Mouse (Mus musculus) G1E (cell line): ENCODE measurements around the gene Apba1.

ENCODE experiments used
- CTCF ChIP-seq: IDR thresholded peaks from 2 replicates; pipeline ENCODE4 v1.5.1; 2012; ENCODE audit warnings: low read depth, low read length, inconsistent platforms, mixed read lengths
- GATA1 ChIP-seq: IDR thresholded peaks from 2 replicates; pipeline ENCODE4 v1.6.1; 2012; ENCODE audit warnings: borderline replicate concordance, low read length, inconsistent platforms, mixed read lengths
- GATA2 ChIP-seq: IDR thresholded peaks from 2 replicates; pipeline ENCODE4 v1.6.1; 2012; ENCODE audit warnings: low read depth, low read length, inconsistent platforms, borderline replicate concordance
- POLR2AphosphoS5 ChIP-seq: IDR thresholded peaks from 2 replicates; pipeline ENCODE4 v1.6.1; 2012; ENCODE audit warnings: low read depth, low read length, inconsistent platforms; ENCODE audit not compliant: insufficient replicate concordance
- TAL1 ChIP-seq: conservative IDR thresholded peaks from 2 replicates; pipeline ENCODE4 v1.6.1; 2012; ENCODE audit warnings: low read depth, low read length, inconsistent platforms, mixed read lengths

- TF ChIP-seq GATA1, result no peak
- no peak for TF ChIP-seq TAL1
- no peak for TF ChIP-seq CTCF
- TF ChIP-seq POLR2AphosphoS5, result no peak
- TF ChIP-seq GATA2, result no peak
Measured at GRCm38 (mm10) chr19:23967156-23967555, 208.5 kb downstream of the Apba1 start.
